Mouse (Mus musculus) heart, adult 2 months (tissue): ENCODE data around the gene Tmem44.

Experiments
- CTCF ChIP-seq: fragments of 200-600 bp; IDR thresholded peaks from 2 replicates; pipeline ENCODE4 v1.8.1; 2022; ENCODE audit warnings: antibody characterized with exemption, mild to moderate bottlenecking, moderate library complexity
- POLR2A ChIP-seq: fragments of 200-500 bp; IDR thresholded peaks from 2 replicates; pipeline ENCODE4 v1.6.1; 2011; ENCODE audit warnings: mild to moderate bottlenecking, low read depth, low read length, control low read depth; ENCODE audit not compliant: insufficient read depth

DNA sequence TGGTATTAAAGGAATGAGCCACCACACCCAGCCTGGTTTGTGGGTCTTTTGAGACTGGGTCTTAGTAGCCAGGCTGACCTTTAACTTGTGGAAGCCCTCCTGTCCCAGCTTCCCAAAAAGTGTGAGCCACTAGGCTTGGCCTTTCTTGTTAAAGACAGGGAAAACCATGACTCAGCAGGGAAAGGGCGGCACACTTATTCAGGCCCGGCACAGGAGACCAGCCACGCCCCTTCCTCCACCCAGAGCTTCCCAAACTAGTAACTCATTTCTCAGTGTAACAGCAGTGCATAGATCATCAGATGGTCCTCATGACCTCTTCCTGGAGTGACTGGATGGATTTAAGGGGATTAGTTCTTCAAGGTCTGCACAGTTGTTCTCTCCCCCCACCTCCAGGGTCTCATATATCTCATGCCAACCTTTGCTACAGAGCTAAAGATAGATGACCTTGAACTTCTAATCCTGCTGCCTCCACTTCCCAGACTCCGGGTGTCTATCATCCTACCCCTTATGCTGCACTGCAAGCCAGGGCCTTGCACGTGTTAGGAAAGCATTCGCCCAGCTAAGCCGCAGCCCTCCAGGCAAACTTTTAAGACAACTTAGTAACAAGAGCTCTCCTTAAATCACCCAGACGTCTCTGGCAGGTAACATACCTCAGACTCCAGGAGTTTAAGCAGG is 38.1 kb downstream of the Tmem44 start:
- TF ChIP-seq CTCF, result no peak
- TF ChIP-seq POLR2A, result no peak
